Mouse (Mus musculus) gonadal fat pad, adult 2 months (tissue): Measurements from ENCODE around the gene Fzd4. TPM values are rescaled to one million over a fixed set of nuclear protein-coding genes. Genes with fewer than 3 reads are reported as not detected.

ENCODE experiments used
- DNase-seq: peaks from one replicate; pipeline ENCODE4 v3.0.0-alpha.2; 2012; ENCODE audit warnings: low read depth
- polyA plus RNA-seq: library from polyadenylated mRNA; depleted of rRNA; stranded (reverse); fragments of >200 nt; gene quantifications from 2 replicates; pipeline ENCODE4 v1.2.3, GENCODE M21; 2012; rRNA removed

Gene Fzd4
- 52.6 and 80.9 TPM in 2 replicates for polyA plus RNA-seq

- no peak for DNase-seq
Observed at GRCm38 (mm10) chr7:89404081-89404733, at the start of gene Fzd4, which contains the start of gene Tmem135. Gene Fzd4 (plus strand): TSS chr7:89404355. Gene Tmem135 (minus strand): TSS chr7:89404222.

GRCm38 (mm10) chr7:89355519-89356255 lies 48.5 kb upstream of the Fzd4 start:
- DNase-seq = peak; percentile 90

DNA sequence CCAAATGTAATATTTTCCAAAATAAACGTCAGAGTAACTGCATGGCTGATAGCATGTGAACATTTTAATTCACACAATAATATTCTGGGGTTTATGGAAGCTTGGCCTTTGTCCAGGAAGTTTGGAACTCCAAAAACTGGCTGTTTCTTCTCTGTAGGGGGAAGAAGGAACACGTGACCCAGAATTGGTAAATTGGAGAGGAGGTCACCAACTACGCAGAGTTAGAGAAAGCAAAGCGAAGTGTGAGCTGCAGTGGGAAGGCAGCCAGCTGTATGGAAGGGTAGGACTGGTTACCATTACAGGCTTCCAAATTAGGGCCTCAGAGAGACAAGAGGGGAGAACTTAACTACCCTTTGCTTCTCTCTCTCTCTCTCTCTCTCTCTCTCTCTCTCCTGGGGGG lies 47.8 kb upstream of the Fzd4 start:
- DNase-seq = no peak

GRCm38 (mm10) chr7:89363975-89364374 lies 40.2 kb upstream of the Fzd4 start:
- DNase-seq = no peak

DNA sequence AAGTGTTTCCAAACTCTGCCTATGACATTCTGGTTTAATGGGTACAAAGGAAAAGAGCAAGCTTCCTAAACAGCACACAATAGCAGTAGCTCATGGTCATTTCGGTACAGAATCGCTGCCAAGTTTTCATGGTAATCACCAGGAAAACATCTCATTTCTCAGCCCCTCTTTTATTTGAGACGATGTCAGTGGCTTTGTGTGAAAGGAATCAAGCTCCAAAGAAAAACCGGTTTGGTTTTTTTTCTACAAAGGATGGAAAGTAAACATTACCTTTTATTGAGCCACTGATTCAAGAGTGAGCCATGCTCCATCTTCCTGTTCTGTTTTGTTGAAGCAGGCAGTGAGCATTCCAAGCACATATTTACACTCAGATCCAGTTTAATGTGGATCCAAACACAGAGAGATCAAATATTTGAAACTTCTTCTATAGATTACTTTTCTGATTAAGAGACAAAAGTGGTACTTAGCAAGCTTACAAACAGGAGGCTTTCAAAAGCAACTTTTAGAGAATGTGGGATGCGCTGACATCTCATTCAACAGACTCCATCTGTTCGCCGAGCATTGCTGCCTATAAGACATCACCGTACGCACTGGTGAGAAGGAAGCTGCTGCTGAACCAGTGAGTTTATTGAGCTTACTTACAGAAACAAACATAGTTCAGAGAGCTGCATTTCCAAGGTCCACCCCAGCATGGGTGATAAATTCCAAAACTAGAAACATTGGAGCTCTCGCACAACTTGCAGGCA lies 38.8 kb upstream of the Fzd4 start:
- DNase-seq = no peak

DNA sequence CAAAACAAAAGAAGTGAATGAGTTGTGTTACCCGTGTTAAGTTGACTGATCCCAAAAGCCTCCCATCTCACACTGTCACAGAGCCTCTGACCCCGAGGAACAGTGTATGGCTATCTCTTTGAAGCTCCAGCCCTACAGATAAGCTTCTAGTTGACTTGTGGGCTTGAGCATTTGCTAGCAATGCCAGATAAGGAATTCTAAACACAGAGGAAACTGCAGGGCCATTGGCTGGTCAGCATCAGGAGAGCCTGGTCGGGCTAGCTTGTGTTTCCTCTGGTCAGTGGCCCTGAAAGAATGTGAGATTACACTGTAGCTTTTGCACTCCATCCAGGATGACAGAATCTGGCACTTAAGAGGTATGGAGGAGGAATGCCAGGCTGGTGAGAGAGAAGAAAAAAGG lies 36.5 kb upstream of the Fzd4 start:
- DNase-seq = no peak

DNA sequence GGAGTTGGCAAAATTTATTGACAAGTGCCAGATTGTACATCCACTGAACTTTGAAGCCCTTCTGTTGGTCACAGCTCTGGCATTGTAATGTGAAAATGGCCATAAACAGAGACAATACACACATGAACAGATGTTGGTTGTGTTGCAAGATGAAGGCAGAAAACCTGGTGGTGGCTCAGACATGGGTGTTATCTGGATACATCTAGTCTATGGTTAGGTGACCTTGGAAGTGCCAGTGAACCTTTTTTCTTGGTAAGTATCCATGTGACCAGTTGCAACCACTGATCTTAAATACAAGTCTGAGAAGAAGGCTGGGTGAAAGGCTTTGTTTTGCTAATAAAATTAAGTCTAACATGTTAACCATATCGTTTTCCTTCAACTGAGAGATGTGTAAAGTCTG lies 34.1 kb upstream of the Fzd4 start:
- no peak for DNase-seq

GRCm38 (mm10) chr7:89370917-89371316 lies 33.2 kb upstream of the Fzd4 start:
- DNase-seq = no peak

DNA sequence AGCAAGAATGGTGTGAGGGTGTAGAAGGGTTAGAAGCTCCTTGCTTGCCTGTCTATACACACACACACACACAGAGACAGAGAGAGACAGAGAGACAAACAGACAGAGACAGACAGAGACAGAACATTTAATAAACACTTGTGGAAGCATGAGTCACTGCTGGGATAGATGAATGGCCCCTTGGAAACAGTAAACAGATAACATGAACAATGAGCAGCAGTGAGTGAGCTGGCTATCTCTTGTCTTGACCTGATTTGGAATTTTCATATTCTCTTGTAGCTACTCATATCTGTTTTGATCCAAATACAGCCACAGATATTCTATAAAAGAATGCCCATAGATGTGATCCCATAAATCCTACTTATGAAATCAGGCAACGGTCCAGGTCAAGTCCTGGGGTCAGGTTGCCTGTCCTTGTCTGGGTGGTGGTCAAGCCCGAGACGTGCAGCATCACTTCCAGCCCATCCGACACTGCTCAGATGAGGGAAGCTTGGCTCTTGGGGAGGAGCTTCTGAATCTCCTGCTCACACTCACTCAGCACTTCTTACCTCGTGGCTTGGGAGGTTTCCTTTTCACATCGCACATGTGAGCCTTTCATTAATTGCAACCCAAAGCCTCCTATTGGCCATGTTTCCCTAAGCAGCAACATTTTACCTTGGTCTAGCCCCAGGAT lies 32.4 kb upstream of the Fzd4 start:
- DNase-seq = no peak

DNA sequence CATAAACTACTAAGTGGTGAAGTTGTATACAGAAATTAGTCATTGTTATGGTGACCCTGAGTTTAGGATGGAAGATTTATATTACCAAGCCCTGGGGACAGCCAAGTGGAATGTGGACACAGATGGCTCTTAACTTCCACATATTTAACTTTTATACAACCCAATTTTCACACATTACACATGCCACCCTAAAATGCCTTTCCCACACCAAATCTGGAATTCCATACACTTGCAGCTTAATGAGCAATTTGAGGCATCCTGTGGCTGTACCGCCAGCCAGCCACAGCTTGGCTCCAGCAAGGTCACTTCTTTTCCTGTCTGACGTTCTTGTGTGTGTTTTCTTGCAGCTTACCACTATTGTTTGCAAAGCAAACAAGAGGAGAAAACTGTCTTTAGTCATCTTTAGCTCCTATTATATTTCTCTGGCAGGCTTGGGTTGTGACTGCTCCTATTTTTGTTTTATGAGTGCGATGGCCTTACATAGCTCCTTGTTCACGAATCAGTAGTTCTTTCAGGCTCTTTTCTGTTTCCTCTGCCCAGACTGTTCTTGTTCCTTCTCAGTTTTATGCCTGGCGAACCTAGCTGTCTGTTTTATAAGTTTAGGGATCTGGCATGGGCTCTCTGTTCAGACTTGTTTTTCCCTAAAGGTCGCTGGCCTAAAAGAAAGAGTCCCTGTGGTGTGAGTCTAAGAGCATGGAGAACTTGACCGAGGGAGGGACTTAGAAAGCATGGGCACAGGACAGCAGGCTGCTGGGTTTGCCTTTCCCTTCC lies 23.0 kb upstream of the Fzd4 start:
- DNase-seq = no peak

DNA sequence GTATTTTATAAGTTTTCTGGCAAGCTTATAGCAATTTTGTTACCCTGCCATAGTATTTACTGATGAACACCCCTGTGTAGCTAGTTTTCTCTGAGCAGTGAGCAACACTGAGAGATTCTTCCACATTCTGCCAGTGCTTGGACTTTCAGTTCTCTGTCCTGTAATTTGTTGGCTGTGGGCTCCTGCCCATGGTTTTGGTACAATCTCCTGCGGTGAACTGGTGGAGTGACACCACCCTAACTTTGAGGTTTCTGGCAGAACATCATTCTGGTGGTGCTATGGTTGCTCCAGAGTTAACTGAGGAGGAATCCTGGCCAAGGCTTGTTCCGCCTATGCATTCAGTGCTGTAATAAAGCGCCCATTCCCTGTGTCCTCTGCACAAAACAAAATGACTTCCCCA lies 21.3 kb upstream of the Fzd4 start:
- no peak for DNase-seq

- DNase-seq = no peak
Observed at GRCm38 (mm10) chr7:89388981-89389380, 15.2 kb upstream of the Fzd4 start.

- DNase-seq = no peak
Observed at GRCm38 (mm10) chr7:89390660-89391059, 13.5 kb upstream of the Fzd4 start.

- DNase-seq = no peak
Observed at GRCm38 (mm10) chr7:89391281-89391680, 12.9 kb upstream of the Fzd4 start.

DNA sequence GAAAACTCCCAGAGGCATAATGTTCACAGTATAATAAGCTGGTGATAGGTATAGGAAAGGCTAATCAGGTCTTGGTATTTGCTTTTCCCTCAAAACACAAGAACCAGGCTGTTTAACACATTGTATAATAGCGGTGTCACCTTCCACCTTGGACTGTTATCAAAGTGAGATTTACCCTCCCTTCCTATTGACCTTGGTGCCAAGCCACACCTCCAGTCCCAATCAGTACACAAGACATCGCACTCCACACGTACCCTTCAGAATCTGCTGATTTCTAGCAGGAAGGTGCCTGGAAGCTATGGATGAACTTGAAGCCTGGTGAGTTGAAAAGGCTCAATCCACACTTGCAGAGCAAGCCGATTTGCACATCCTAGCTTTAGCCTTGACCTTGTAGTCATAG lies 12.3 kb upstream of the Fzd4 start:
- DNase-seq = no peak

DNA sequence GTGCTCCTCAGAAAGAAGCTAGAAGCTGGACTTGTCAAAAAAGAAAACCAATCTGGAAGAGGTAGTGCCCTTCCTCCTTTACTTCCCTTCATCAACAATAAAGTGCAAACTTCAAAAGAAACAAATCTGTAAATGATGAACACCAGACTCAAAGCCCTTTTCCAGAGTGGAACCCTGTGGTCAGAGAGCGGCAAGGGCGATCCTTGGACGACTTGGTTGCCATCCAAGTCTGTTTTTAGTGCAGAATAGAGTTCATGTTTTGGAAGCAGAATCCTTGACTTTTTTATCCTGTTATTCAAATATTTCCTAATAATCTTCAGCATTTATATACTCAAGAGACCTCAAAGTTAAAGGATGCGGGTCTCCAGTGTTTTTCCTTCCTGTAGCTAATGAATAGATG lies 11.8 kb upstream of the Fzd4 start:
- no peak for DNase-seq

- DNase-seq = no peak
Observed at GRCm38 (mm10) chr7:89392825-89393224, 11.3 kb upstream of the Fzd4 start.

DNA sequence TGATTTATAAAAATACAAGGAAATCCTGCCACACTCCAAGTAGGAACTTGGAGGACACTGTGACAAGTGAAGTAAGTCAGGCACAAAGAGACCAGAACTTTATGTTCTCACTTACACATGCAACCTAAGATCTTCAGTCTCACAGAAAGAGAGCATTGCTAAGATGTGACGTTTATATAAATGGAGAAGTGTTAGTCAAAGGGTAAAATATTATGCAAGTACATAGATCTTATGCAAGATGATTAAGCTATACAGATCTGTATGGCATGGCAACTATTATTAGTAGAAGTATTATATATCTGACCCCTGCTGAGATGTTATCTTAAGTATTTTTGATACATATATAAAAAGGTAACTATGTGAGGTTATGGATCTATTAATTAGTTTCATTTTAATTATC lies 8.8 kb upstream of the Fzd4 start:
- DNase-seq = no peak

GRCm38 (mm10) chr7:89396386-89396785 lies 7.8 kb upstream of the Fzd4 start:
- no peak for DNase-seq

DNA sequence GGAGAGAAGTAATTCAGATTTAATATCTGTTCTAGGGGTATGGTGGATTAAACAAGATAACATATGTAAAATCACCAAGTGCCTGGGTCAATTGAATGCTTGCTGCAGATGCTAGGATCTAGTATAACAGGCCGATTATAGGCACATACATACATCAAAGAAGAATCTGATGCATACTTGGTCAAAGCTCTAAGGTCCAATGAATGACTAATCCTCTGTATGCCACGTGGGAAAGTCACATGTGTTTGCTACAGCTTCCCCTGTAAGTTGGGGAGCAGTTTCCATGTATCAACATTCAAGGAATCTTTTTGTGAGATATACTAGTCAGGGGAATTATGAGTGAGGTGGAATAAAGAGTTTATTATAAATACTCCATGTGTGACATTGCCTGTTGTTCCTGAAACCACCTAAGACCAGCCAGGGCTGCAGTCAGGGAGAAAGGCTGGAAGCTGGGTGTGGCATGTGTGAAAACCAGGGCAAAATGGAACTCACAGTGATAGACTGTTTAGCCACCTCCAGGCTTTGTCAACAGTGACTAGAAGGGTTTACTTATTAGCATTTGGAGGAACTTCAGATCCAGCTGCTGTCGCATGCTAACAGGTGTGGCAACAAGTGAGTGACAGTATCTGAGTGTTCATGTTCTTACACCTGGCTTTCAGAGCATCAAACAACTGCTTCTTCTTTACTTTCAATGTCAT lies 6.2 kb upstream of the Fzd4 start:
- no peak for DNase-seq

GRCm38 (mm10) chr7:89400721-89401120 lies 3.4 kb upstream of the Fzd4 start:
- no peak for DNase-seq
